Mouse (Mus musculus): ENCODE data around the gene 1500011B03Rik. TPM values are rescaled to one million over a fixed set of nuclear protein-coding genes. Genes with fewer than 3 reads are reported as not detected.

The 1500011B03Rik gene
- polyA plus RNA-seq, 1 experiment from 2014 or later = 150 TPM

DNA sequence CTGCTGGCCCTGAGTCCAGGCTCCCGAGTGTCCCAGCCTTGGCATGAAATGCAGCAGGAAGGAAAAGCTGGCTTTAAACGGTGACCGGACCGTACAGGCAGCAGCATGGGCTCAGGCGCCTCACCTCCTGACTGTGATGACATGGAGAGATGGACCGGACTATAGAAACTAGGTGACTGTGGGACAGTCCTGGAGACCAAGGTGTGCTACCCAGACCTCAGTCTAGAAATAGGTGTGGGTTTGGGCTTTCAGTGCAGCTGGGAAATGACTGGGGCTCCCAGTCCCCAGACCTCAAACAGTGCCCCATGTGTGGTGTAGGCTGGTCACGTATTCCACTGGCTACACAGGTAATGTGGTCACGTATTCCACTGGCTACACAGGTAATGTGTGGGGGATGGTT is 16.6 kb downstream of the 1500011B03Rik start:
- H3K27ac ChIP-seq (ENCODE audit: low read depth, low read length) = no peak overlapping the region
- no peaks in the 10 kb centered on the region for H3K4me1 ChIP-seq (ENCODE audit: control insufficient read depth, insufficient read depth, low read length)
- ATAC-seq (ENCODE audit: low FRiP score) (no peak), DNase-seq (ENCODE audit: low spot score, missing footprints) (peak; percentile 77)
- no peaks in the 10 kb centered on the region for H3K27me3 ChIP-seq (ENCODE audit: control insufficient read depth, insufficient read depth, low read length)
- no peak overlapping the region for H3K9ac ChIP-seq (ENCODE audit: low read length)
- H3K36me3 ChIP-seq (ENCODE audit: control insufficient read depth, insufficient read depth, low read length) = peaks cover 19% of the 10 kb centered on the region
- H3K4me3 ChIP-seq (ENCODE audit: low read depth, low read length) = no peak overlapping the region
- no peak overlapping the region for H3K4me2 ChIP-seq
- H3K9me3 ChIP-seq (ENCODE audit: control insufficient read depth, low read length) = no peaks in the 10 kb centered on the region
- 84% methylated on average over 8 of the region's 8 CpGs for WGBS

DNA sequence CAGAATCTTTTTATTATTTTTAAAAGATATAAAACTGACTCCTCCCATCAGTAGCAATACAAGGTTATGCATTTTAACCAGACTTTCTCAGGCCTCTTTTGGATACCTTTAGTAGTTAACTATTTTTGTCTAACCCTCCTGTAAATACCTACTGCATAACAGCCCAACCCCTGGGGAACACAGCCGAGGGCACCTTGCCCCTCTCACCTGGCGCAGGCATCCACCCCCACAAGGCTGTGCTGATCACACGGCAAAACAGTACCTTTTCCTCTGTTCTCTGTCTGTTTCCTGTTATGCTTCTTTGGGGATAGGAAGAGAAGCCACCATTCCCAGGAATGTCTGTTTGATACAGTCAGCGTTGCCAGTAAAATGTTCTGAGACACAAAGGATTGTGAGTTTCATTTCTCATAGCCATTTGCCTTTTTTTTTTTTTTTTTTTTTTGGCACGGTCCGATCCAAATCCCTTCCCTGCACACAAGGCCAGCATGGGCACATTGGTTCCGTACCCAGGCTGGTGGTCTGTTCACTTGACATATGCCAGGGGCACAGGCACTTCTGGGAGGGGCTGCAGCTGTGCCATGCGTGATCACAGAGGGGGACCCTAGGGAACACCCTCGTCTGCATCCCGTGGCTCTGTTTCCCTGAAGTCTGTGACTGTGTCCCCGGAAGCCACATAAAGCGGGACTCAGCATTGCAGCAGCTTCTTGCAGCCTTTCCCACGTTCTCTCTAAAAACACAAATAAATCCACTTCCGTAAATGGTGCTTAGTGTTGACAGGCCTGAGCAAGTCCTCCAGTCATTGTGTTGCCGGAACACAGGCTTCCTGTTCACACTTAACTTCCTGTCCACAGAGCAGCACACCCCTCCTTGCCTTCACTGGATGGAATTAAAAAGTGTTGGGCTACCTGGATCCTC is 17.6 kb downstream of the 1500011B03Rik start:
- Histone ChIP-seq H3K4me1 (ENCODE audit: control insufficient read depth, insufficient read depth, low read length) (no peaks in the 10 kb centered on the region), H3K27me3 (ENCODE audit: control insufficient read depth, insufficient read depth, low read length) (no peaks in the 10 kb centered on the region), H3K4me2 (no peak overlapping the region), H3K36me3 (ENCODE audit: control insufficient read depth, insufficient read depth, low read length) (peaks cover 19% of the 10 kb centered on the region), H3K9me3 (ENCODE audit: control insufficient read depth, low read length) (no peaks in the 10 kb centered on the region), H3K9ac (ENCODE audit: low read length) (no peak overlapping the region), H3K4me3 (ENCODE audit: low read depth, low read length) (no peak overlapping the region), H3K27ac (ENCODE audit: low read depth, low read length) (no peak overlapping the region; the same call in 1 of the 2 replicates)
- no peak for ATAC-seq (ENCODE audit: low FRiP score)
- WGBS = 83% methylated on average over 15 of the region's 15 CpGs
- peak; percentile 76 for DNase-seq (ENCODE audit: low spot score, missing footprints)

DNA sequence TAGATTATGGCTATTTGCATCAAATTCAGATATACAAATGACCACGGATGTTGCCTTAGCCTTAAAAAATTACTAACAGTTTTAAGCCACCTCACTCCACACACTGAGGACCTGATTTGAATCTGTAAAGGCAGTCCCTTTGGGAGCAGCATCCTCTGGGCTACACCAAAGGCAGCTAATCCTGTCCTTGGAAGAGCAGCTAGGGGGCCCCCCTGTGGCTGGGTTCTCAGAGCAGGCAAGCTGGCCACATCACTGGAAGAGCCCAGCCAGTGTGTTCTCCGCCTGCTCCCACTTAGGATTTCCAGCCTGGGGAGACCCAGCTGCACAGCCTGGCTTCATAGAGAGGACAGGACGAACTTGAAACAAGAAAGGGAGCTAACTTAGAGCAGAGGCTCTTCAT is 18.3 kb downstream of the 1500011B03Rik start:
- H3K27ac ChIP-seq (ENCODE audit: low read depth, low read length) = no peak overlapping the region
- H3K9me3 ChIP-seq (ENCODE audit: control insufficient read depth, low read length) = no peaks in the 10 kb centered on the region
- H3K27me3 ChIP-seq (ENCODE audit: control insufficient read depth, insufficient read depth, low read length) = no peaks in the 10 kb centered on the region
- H3K36me3 ChIP-seq (ENCODE audit: control insufficient read depth, insufficient read depth, low read length) = peaks cover 19% of the 10 kb centered on the region
- no peak overlapping the region for H3K4me2 ChIP-seq
- WGBS = 28% methylated on average over 3 of the region's 3 CpGs
- no peaks in the 10 kb centered on the region for H3K4me1 ChIP-seq (ENCODE audit: control insufficient read depth, insufficient read depth, low read length)
- H3K4me3 ChIP-seq (ENCODE audit: low read depth, low read length) = no peak overlapping the region
- peak; percentile 84 for DNase-seq (ENCODE audit: low spot score, missing footprints)
- no peak for ATAC-seq (ENCODE audit: low FRiP score)
- no peak overlapping the region for H3K9ac ChIP-seq (ENCODE audit: low read length)

GRCm38 (mm10) chr5:114804335-114804734 is 18.9 kb downstream of the 1500011B03Rik start:
- H3K27ac ChIP-seq (ENCODE audit: low read depth, low read length) = no peak overlapping the region

DNA sequence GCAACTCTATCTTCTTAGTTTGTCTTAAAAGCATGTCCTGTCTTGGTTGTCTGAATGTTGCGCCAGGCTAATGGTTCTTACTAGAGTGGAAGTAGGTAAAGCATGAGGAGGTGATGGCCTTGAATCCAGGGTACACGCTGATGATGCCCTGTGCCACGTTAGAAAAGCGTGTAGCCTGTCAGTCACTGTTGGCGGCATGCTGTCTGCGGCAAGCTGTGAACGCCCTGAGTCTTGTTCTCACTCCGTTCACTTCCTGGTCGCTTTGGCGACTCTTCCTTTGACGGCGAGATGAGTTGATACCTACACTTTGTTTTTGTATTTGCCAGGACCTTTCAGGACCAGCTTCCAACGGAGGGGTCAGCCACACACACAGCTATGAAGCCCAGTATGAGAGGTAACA is 20.0 kb downstream of the 1500011B03Rik start:
- Histone ChIP-seq H3K4me2 (no peak overlapping the region), H3K9ac (ENCODE audit: low read length) (no peak overlapping the region), H3K36me3 (ENCODE audit: control insufficient read depth, insufficient read depth, low read length) (peaks cover 10% of the 10 kb centered on the region), H3K27me3 (ENCODE audit: control insufficient read depth, insufficient read depth, low read length) (no peaks in the 10 kb centered on the region), H3K27ac (ENCODE audit: low read depth, low read length) (no peak overlapping the region), H3K4me3 (ENCODE audit: low read depth, low read length) (no peak overlapping the region), H3K4me1 (ENCODE audit: control insufficient read depth, insufficient read depth, low read length) (no peaks in the 10 kb centered on the region), H3K9me3 (ENCODE audit: control insufficient read depth, low read length) (no peaks in the 10 kb centered on the region)
- peak; percentile 54 for DNase-seq (ENCODE audit: low spot score, missing footprints)
- 93% methylated on average over 13 of the region's 13 CpGs for WGBS
- ATAC-seq (ENCODE audit: low FRiP score) = no peak

More at GRCm38 (mm10) chr5:114804335-114804734, 18.9 kb downstream of the 1500011B03Rik start:
- ATAC-seq (ENCODE audit: low FRiP score) = no peak
- 85% methylated on average over 13 of the region's 13 CpGs for WGBS
- DNase-seq (ENCODE audit: low spot score, missing footprints) = peak; percentile 75
- Histone ChIP-seq H3K9ac (ENCODE audit: low read length) (no peak overlapping the region), H3K4me1 (ENCODE audit: control insufficient read depth, insufficient read depth, low read length) (no peaks in the 10 kb centered on the region), H3K4me2 (no peak overlapping the region), H3K9me3 (ENCODE audit: control insufficient read depth, low read length) (no peaks in the 10 kb centered on the region), H3K27me3 (ENCODE audit: control insufficient read depth, insufficient read depth, low read length) (no peaks in the 10 kb centered on the region), H3K36me3 (ENCODE audit: control insufficient read depth, insufficient read depth, low read length) (peaks cover 14% of the 10 kb centered on the region), H3K4me3 (ENCODE audit: low read depth, low read length) (no peak overlapping the region)

- Histone ChIP-seq H3K4me3 (ENCODE audit: low read depth, low read length) (no peak overlapping the region), H3K4me1 (ENCODE audit: control insufficient read depth, insufficient read depth, low read length) (no peaks in the 10 kb centered on the region), H3K9ac (ENCODE audit: low read length) (no peak overlapping the region), H3K27ac (ENCODE audit: low read depth, low read length) (no peak overlapping the region), H3K4me2 (no peak overlapping the region), H3K36me3 (ENCODE audit: control insufficient read depth, insufficient read depth, low read length) (peaks cover 9% of the 10 kb centered on the region), H3K9me3 (ENCODE audit: control insufficient read depth, low read length) (no peaks in the 10 kb centered on the region), H3K27me3 (ENCODE audit: control insufficient read depth, insufficient read depth, low read length) (no peaks in the 10 kb centered on the region)
- no peak for DNase-seq (ENCODE audit: low spot score, missing footprints)
- 88% methylated on average over 6 of the region's 6 CpGs for WGBS
- no peak for ATAC-seq (ENCODE audit: low FRiP score)
These were observed 21.4 kb downstream of the 1500011B03Rik start for GRCm38 (mm10) chr5:114801841-114802240.

DNA sequence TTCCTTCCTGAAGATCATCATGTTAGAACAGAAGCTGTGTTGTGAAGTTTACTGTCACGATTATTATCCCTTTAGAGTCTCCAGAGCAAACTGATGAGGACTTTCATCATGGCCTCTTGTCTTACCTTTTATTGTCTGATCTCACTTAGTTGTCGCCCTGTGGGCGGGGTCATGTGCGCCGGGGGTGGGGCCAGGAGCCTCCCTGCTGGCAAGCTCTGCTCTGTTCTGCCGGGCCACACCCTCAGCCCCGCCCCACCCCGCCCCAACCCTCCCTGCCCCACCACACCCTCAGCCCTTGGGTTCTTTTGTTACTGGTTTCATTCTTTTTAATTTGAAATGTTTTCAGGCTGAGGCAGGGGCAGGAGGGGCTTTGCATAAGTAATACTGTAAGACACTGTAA is 22.2 kb downstream of the 1500011B03Rik start:
- DNase-seq (ENCODE audit: low spot score, missing footprints) = peak; percentile 73
- H3K9ac ChIP-seq (ENCODE audit: low read length) = no peak overlapping the region
- peaks cover 5% of the 10 kb centered on the region; the same call in 1 of the 2 replicates for H3K4me1 ChIP-seq (ENCODE audit: control insufficient read depth, insufficient read depth, low read length)
- H3K27me3 ChIP-seq (ENCODE audit: control insufficient read depth, insufficient read depth, low read length) = no peaks in the 10 kb centered on the region
- H3K27ac ChIP-seq (ENCODE audit: low read depth, low read length) = no peak overlapping the region
- no peak for ATAC-seq (ENCODE audit: low FRiP score)
- H3K4me2 ChIP-seq = no peak overlapping the region
- 23% methylated on average over 8 of the region's 8 CpGs for WGBS
- no peak overlapping the region for H3K4me3 ChIP-seq (ENCODE audit: low read depth, low read length)
- peaks cover 9% of the 10 kb centered on the region for H3K36me3 ChIP-seq (ENCODE audit: control insufficient read depth, insufficient read depth, low read length)
- H3K9me3 ChIP-seq (ENCODE audit: control insufficient read depth, low read length) = no peaks in the 10 kb centered on the region

DNA sequence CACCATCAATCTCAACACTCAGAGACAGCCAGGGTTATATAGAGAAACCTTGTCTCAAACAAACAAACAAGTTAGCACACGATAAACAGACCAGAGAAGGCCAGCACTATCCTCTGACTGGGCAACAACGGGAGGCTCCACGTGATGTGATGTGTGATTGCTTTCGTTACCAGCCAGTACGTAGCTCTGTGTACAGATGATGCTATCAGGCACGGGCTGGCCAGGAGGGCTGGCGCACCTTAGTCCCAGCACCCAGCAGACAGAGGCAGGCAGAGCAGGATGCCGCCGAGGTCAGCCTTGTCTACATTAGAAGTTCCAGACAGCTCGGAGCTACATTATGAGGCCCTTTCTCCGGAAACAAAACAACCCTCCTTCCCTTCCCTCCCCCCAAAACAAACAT is 23.4 kb downstream of the 1500011B03Rik start:
- H3K4me1 ChIP-seq (ENCODE audit: control insufficient read depth, insufficient read depth, low read length) = peaks cover 15% of the 10 kb centered on the region; the same call in 1 of the 2 replicates
- H3K4me3 ChIP-seq (ENCODE audit: low read depth, low read length) = no peak overlapping the region
- no peak overlapping the region for H3K9ac ChIP-seq (ENCODE audit: low read length)
- H3K4me2 ChIP-seq = no peak overlapping the region
- peaks cover 9% of the 10 kb centered on the region for H3K36me3 ChIP-seq (ENCODE audit: control insufficient read depth, insufficient read depth, low read length)
- DNase-seq (ENCODE audit: low spot score, missing footprints) (no peak), ATAC-seq (ENCODE audit: low FRiP score) (no peak)
- H3K9me3 ChIP-seq (ENCODE audit: control insufficient read depth, low read length) = no peaks in the 10 kb centered on the region
- 90% methylated on average over 11 of the region's 11 CpGs for WGBS
- no peak overlapping the region for H3K27ac ChIP-seq (ENCODE audit: low read depth, low read length)
- H3K27me3 ChIP-seq (ENCODE audit: control insufficient read depth, insufficient read depth, low read length) = no peaks in the 10 kb centered on the region

- WGBS = 89% methylated on average over 8 of the region's 8 CpGs
- Histone ChIP-seq H3K36me3 (ENCODE audit: control insufficient read depth, insufficient read depth, low read length) (peaks cover 1% of the 10 kb centered on the region; the same call in 1 of the 2 replicates), H3K4me3 (ENCODE audit: low read depth, low read length) (no peak overlapping the region), H3K4me2 (no peak overlapping the region), H3K4me1 (ENCODE audit: control insufficient read depth, insufficient read depth, low read length) (peaks cover 19% of the 10 kb centered on the region), H3K27ac (ENCODE audit: low read depth, low read length) (no peak overlapping the region), H3K9ac (ENCODE audit: low read length) (no peak overlapping the region), H3K9me3 (ENCODE audit: control insufficient read depth, low read length) (no peaks in the 10 kb centered on the region), H3K27me3 (ENCODE audit: control insufficient read depth, insufficient read depth, low read length) (no peaks in the 10 kb centered on the region)
- ATAC-seq (ENCODE audit: low FRiP score) (no peak), DNase-seq (ENCODE audit: low spot score, missing footprints) (no peak)
These were observed 26.0 kb downstream of the 1500011B03Rik start for GRCm38 (mm10) chr5:114797253-114797652.

Measured in midbrain, embryonic 11.5 days (tissue).